Mouse (Mus musculus) MEL (cell line): ENCODE measurements around the gene Procr. TPM values are rescaled to one million over a fixed set of nuclear protein-coding genes. Genes with fewer than 3 reads are reported as not detected.

Experiments used
- DNase-seq: peaks from one replicate; pipeline ENCODE4 v3.0.0; 2011; ENCODE audit warnings: low read depth, low spot score
- H3K27ac ChIP-seq: 2 replicates; pipeline ENCODE4 v1.5.1; 2012; ENCODE audit warnings: low read depth, mild to moderate bottlenecking, control low read depth, low read length, moderate library complexity; ENCODE audit not compliant: control insufficient read depth
- H3K27me3 ChIP-seq, 2 experiments: fragments of 150-350 bp in 1 of 2; sonication (generic) in 1 of 2; 2 replicates each; pipeline ENCODE4 v1.6.1; 2012; ENCODE audit warnings: low read length in 2 of 2, mild to moderate bottlenecking in 2 of 2, improper control_type of control experiment in 1 of 2, moderate library complexity in 1 of 2; ENCODE audit not compliant: insufficient read depth in 2 of 2, control insufficient read depth in 1 of 2
- H3K36me3 ChIP-seq, 2 experiments: 2 replicates each; pipeline ENCODE4 v1.6.1; 2012 to 2014; ENCODE audit warnings: low read length in 2 of 2, improper control_type of control experiment in 1 of 2, inconsistent platforms in 1 of 2, mild to moderate bottlenecking in 1 of 2; ENCODE audit not compliant: insufficient read depth in 2 of 2, control insufficient read depth in 1 of 2
- H3K4me1 ChIP-seq, 2 experiments: fragments of 150-350 bp in 1 of 2; sonication (generic) in 1 of 2; 2 replicates each; pipeline ENCODE4 v1.6.1; 2012; ENCODE audit warnings: low read length in 2 of 2, improper control_type of control experiment in 1 of 2, mild to moderate bottlenecking in 1 of 2; ENCODE audit not compliant: insufficient read depth in 2 of 2, control insufficient read depth in 1 of 2
- H3K4me3 ChIP-seq, 2 experiments: fragments of 150-350 bp in 1 of 2; sonication (generic) in 1 of 2; 2 replicates each; pipeline ENCODE4 v1.5.1; 2012; ENCODE audit warnings: low read depth in 2 of 2, low read length in 2 of 2, mild to moderate bottlenecking in 2 of 2, moderate library complexity in 2 of 2, control low read depth in 1 of 2, improper control_type of control experiment in 1 of 2; ENCODE audit not compliant: control insufficient read depth in 1 of 2, insufficient read depth in 1 of 2
- H3K79me2 ChIP-seq: 2 replicates; pipeline ENCODE4 v1.6.1; 2012; ENCODE audit warnings: mild to moderate bottlenecking, low read length, moderate library complexity; ENCODE audit not compliant: control insufficient read depth, poor library complexity, insufficient read depth
- H3K9ac ChIP-seq: 2 replicates; pipeline ENCODE4 v1.6.1; 2012; ENCODE audit warnings: low read depth, mild to moderate bottlenecking, control low read depth, low read length, moderate library complexity; ENCODE audit not compliant: control insufficient read depth, poor library complexity, severe bottlenecking
- H3K9me3 ChIP-seq: fragments of 150-350 bp; sonication (generic); replicated peaks from 2 replicates; pipeline ENCODE4 v1.6.1; 2012; ENCODE audit warnings: mild to moderate bottlenecking, low read length, improper control_type of control experiment, moderate library complexity; ENCODE audit not compliant: insufficient read depth
- CTCF ChIP-seq, 3 experiments: IDR thresholded peaks in 2 of 3; conservative IDR thresholded peaks in 1 of 3; 2 replicates each; pipeline ENCODE4 v1.5.1; 2011 to 2012; ENCODE audit warnings: low read length in 3 of 3, low read depth in 2 of 3, mild to moderate bottlenecking in 2 of 3, improper control_type of control experiment in 1 of 3, inconsistent platforms in 1 of 3, mixed read lengths in 1 of 3, moderate library complexity in 1 of 3; ENCODE audit not compliant: control insufficient read depth in 1 of 3, insufficient read depth in 1 of 3, poor library complexity in 1 of 3, severe bottlenecking in 1 of 3
- E2F4 ChIP-seq: IDR thresholded peaks from 2 replicates; pipeline ENCODE4 v1.6.1; 2011; ENCODE audit warnings: low read depth, low read length, improper control_type of control experiment, borderline replicate concordance
- JUND ChIP-seq: IDR thresholded peaks from 2 replicates; pipeline ENCODE4 v1.6.1; 2011; ENCODE audit warnings: low read depth, mild to moderate bottlenecking, improper control_type of control experiment, low read length
- KAT2A ChIP-seq: conservative IDR thresholded peaks from 2 replicates; pipeline ENCODE4 v1.6.1; 2012; ENCODE audit warnings: low read depth, low read length, improper control_type of control experiment, inconsistent platforms
- MAFK ChIP-seq: IDR thresholded peaks from 2 replicates; pipeline ENCODE4 v1.6.1; 2011; ENCODE audit warnings: low read depth, mild to moderate bottlenecking, low read length, improper control_type of control experiment, borderline replicate concordance
- MAZ ChIP-seq: IDR thresholded peaks from 2 replicates; pipeline ENCODE4 v1.6.1; 2012; ENCODE audit warnings: low read depth, mild to moderate bottlenecking, inconsistent platforms, low read length, improper control_type of control experiment
- MEF2A ChIP-seq: IDR thresholded peaks from 2 replicates; pipeline ENCODE4 v1.6.1; 2014; ENCODE audit warnings: low read depth, mild to moderate bottlenecking, inconsistent platforms, low read length, improper control_type of control experiment; ENCODE audit not compliant: poor library complexity, insufficient replicate concordance, severe bottlenecking; ENCODE audit errors: extremely low read depth
- MXI1 ChIP-seq: IDR thresholded peaks from 2 replicates; pipeline ENCODE4 v1.6.1; 2011; ENCODE audit warnings: mild to moderate bottlenecking, low read depth, low read length, improper control_type of control experiment
- NELFE ChIP-seq: IDR thresholded peaks from 2 replicates; pipeline ENCODE4 v1.6.1; 2011; ENCODE audit warnings: low read depth, low read length, improper control_type of control experiment
- POLR2AphosphoS2 ChIP-seq: IDR thresholded peaks from 2 replicates; pipeline ENCODE4 v1.6.1; 2011; ENCODE audit warnings: low read length, improper control_type of control experiment
- POLR2AphosphoS5 ChIP-seq: IDR thresholded peaks from 2 replicates; pipeline ENCODE4 v1.6.1; 2012; ENCODE audit warnings: low read depth, borderline replicate concordance, mild to moderate bottlenecking, inconsistent platforms, low read length, moderate library complexity, mixed read lengths
- RAD21 ChIP-seq: IDR thresholded peaks from 2 replicates; pipeline ENCODE4 v1.6.1; 2011; ENCODE audit warnings: mild to moderate bottlenecking, low read depth, low read length, improper control_type of control experiment
- SMC3 ChIP-seq: IDR thresholded peaks from 2 replicates; pipeline ENCODE4 v1.6.1; 2011; ENCODE audit warnings: low read depth, low read length, improper control_type of control experiment
- TCF12 ChIP-seq: IDR thresholded peaks from 2 replicates; pipeline ENCODE4 v1.6.1; 2014; ENCODE audit warnings: low read depth, mild to moderate bottlenecking, inconsistent platforms, low read length, improper control_type of control experiment, moderate library complexity
- UBTF ChIP-seq: IDR thresholded peaks from 2 replicates; pipeline ENCODE4 v1.6.1; 2012; ENCODE audit warnings: low read depth, mild to moderate bottlenecking, inconsistent platforms, low read length, improper control_type of control experiment, moderate library complexity, borderline replicate concordance; ENCODE audit not compliant: insufficient read depth
- USF2 ChIP-seq, 2 experiments: IDR thresholded peaks; 2 replicates each; pipeline ENCODE4 v1.6.1; 2011 to 2012; ENCODE audit warnings: improper control_type of control experiment in 2 of 2, low read length in 2 of 2, borderline replicate concordance in 1 of 2, inconsistent platforms in 1 of 2, low read depth in 1 of 2, mild to moderate bottlenecking in 1 of 2; ENCODE audit not compliant: insufficient read depth in 1 of 2
- ZC3H11A ChIP-seq: IDR thresholded peaks from 2 replicates; pipeline ENCODE4 v1.6.1; 2012; ENCODE audit warnings: low read depth, mild to moderate bottlenecking, inconsistent platforms, low read length, improper control_type of control experiment
- ZKSCAN1 ChIP-seq: IDR thresholded peaks from 2 replicates; pipeline ENCODE4 v1.6.1; 2012; ENCODE audit warnings: low read depth, mild to moderate bottlenecking, inconsistent platforms, low read length, improper control_type of control experiment, moderate library complexity
- ZMIZ1 ChIP-seq: IDR thresholded peaks from 2 replicates; pipeline ENCODE4 v1.6.1; 2012; ENCODE audit warnings: low read depth, mild to moderate bottlenecking, inconsistent platforms, low read length, improper control_type of control experiment, moderate library complexity
- polyA plus RNA-seq, 2 experiments: library from polyadenylated mRNA; stranded (reverse) in 1 of 2; unstranded in 1 of 2; fragments of >175 nt in 1 of 2; fragments of >200 nt in 1 of 2; gene quantifications; 2 replicates each; pipeline versions ENCODE4 v1.2.1 to v1.2.4; 2012; ENCODE audit warnings: low replicate concordance in 2 of 2, low read depth in 1 of 2; ENCODE audit not compliant: insufficient read length in 2 of 2, insufficient read depth in 1 of 2, missing spikeins in 1 of 2
- total RNA-seq: library from RNA; depleted of rRNA; stranded (reverse); fragments of 300-350 nt; gene quantifications from 2 replicates; pipeline ENCODE4 v1.2.3, GENCODE M21; 2012

The Procr gene
- total and polyA plus RNA-seq, 3 experiments, result 0.15 TPM; not detected in 2

GRCm38 (mm10) chr2:155776824-155777687 lies 26.1 kb downstream of the Procr start:
- Histone ChIP-seq H3K9ac (no peak overlapping the region), H3K27ac (no peak overlapping the region), H3K79me2 (no peaks in the 10 kb centered on the region), H3K4me1 (0 out of 4 replicates have a peak, but pooled peaks cover 0 to 5% of the 10 kb centered on the region in 2 experiments), H3K27me3 (no peaks in the 10 kb centered on the region; a peak in 3 of 4 replicates), H3K9me3 (no peaks in the 10 kb centered on the region)
- TF ChIP-seq JUND, result no peak
- TF ChIP-seq USF2 (IDR thresholded peaks at IDR 0.05; ENCODE audit: borderline replicate concordance in 1 of 2, insufficient read depth in 1 of 2, low read depth in 1 of 2, low read length in 2 of 2), result no peak
- no peak for TF ChIP-seq MEF2A
- TF ChIP-seq ZMIZ1, result no peak
- no peak for TF ChIP-seq CTCF (IDR thresholded peaks at IDR 0.05 in 2 of 3, conservative IDR thresholded peaks at IDR 0.05 in 1 of 3; ENCODE audit: control insufficient read depth in 1 of 3, insufficient read depth in 1 of 3, low read depth in 2 of 3, low read length in 3 of 3, poor library complexity in 1 of 3, severe bottlenecking in 1 of 3)
- TF ChIP-seq ZC3H11A, result no peak
- TF ChIP-seq ZKSCAN1, result no peak
- no peak for TF ChIP-seq TCF12
- no peak for TF ChIP-seq KAT2A
- no peak for TF ChIP-seq NELFE
- TF ChIP-seq MAFK, result no peak
- TF ChIP-seq SMC3, result no peak
- no peak for TF ChIP-seq MAZ
- TF ChIP-seq, all 39 proteins: peak for 0
- Histone ChIP-seq H3K4me3 (no peak overlapping the region), H3K36me3 (no peaks in the 10 kb centered on the region)
- no peak for DNase-seq

DNA sequence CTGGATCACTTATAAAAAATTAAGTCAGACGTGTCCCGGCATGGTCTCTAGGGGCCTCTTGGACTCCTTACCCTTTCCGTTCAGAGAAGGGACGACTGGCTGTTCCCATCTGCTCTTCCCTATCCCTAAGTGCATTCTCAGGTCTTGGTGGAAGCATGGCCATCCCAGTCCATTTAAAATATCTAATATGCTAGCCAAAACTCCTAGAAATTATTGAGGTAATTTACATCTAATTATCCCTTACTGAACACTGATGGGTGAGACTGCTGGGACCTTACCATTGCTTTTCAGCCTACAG lies 26.7 kb downstream of the Procr start:
- H3K36me3 ChIP-seq, result no peaks in the 10 kb centered on the region
- H3K4me1 ChIP-seq, result 0 out of 4 replicates have a peak, but pooled peaks cover 0 to 5% of the 10 kb centered on the region in 2 experiments
- H3K27me3 ChIP-seq, result no peaks in the 10 kb centered on the region; a peak in 2 of 4 replicates
- H3K79me2 ChIP-seq, result no peaks in the 10 kb centered on the region
- TF ChIP-seq ZC3H11A (no peak), MXI1 (no peak), TCF12 (no peak), E2F4 (no peak), POLR2AphosphoS5 (no peak), RAD21 (no peak), UBTF (no peak), CTCF (IDR thresholded peaks at IDR 0.05 in 2 of 3, conservative IDR thresholded peaks at IDR 0.05 in 1 of 3; ENCODE audit: control insufficient read depth in 1 of 3, insufficient read depth in 1 of 3, low read depth in 2 of 3, low read length in 3 of 3, poor library complexity in 1 of 3, severe bottlenecking in 1 of 3) (no peak), KAT2A (no peak), MAFK (no peak), POLR2AphosphoS2 (no peak), NELFE (no peak)
- no peak overlapping the region for H3K4me3 ChIP-seq
- no peaks in the 10 kb centered on the region for H3K9me3 ChIP-seq
- H3K9ac ChIP-seq, result no peak overlapping the region
- DNase-seq, result no peak
- no peak overlapping the region for H3K27ac ChIP-seq
